Mouse (Mus musculus) A20 (cell line): ENCODE measurements around the gene Gm20695.

Source experiments
- DNase-seq: peaks from one replicate; pipeline ENCODE4 v3.0.0-alpha.2; 2011; ENCODE audit warnings: low read depth, low spot score

Gene Gm20695

DNA sequence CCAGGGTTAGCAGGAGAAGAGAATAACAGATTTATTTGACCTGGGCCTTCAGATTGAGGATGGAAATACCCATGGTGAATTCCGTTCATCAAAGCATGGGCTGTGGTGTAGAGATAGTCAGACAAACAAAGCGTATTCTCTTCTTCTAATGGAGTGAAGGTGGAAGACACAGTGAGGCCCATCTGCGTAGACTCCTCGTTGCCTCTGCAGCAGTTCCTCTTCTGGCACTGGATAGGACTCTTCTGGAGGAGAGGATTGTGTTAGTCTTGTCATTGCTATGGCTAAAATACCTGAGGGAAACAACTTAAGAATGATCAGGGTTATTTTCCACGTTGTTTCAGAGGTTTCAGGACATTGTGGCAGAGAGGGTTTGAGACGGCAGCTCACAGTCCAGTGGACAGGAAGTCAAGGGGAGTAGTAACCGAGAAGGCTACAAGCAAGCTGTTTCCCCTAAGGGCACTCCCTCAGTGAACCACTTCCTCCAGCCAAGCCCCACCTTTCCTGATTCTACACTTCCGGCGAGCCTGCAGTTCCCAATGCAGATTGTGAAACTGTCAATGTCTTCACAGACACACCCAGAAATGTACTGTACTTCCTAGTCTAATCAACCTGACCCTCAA is 10.8 kb downstream of the Gm20695 start:
- DNase-seq: peak; percentile 49

DNA sequence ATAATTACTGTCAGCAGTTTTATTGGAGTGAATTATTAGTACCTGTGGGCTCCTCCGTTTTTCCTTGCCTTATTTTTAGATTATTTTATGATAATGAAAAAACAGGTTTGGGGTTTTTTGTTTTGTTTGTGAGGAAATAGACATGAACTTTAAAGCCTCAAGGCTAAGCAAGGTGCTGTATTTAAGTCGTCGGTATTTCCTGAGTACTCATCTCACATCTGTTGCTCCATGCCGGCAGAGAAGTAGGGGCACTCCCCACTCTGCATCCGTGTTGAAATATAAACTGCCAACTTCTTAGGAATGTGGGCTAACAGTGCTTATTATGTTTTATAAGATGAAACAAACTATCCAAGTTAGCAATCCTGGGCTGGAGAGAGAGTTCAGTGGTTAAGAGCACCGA is 11.6 kb downstream of the Gm20695 start:
- DNase-seq: no peak

DNA sequence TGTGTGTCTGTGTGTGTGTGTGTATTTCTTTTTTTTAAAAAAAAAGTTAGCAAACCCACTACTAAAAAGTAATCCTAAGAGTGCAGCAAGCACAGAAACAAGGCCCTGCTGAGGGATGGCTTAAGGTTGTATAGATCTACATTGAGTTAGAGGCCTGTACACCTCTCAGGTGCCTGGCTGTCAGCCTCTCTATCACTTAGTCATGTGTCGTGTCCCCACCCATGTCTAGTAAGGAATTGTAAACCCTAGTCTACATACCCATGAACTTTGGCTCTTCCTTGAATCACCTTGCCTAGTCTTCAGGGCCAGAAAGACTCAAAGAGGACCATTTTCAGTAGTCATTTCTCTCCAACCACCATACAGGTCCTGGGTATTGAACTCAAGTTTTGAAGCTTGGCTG is 12.1 kb downstream of the Gm20695 start:
- DNase-seq: no peak

DNA sequence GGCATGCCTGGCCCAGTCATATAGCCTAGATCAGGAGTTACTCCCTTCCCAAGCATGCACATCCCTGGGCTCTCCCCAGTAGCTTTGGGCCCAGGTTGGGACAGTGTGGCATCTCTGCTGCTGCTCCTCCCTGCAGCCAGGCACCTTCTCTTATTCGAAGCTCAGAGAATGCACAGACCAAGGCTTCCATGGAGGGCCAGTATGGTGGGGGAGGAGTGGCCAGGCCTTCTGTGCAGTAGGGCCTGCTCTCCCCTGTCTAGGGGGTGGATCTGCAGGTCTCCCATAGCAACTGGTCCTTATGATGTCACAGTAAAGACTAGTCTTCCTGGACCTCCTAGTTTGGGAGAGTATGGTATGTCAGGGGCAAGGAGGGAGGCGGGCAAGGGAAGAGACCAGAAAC is 23.0 kb downstream of the Gm20695 start:
- DNase-seq: no peak

DNA sequence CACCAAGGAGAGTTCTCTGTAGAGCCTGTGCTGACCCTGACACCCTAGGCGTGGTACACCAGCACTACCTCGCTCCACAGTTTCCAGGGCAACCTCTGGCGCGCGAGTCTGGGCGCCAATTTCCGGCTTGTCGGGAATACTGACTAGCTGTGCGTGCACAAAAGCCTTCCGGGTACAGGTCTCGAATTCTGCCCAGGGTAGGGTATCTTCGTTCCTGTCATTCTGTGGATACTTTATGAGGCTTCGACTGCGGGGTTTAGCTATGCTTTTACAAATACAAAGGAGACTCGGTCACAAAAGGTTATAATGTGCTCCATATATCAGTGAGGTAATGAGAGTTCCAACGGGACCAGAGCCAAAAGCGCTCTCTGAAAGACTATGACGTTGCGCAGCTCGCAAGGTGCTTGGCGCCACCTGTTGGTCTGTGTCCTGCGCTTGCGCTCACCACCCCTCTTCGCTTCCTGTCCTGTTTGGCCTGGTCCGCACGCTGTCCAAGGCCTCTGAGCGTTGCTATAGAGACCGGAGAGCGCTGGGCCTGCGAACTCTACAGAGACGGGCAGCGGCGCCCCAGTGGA is 24.2 kb downstream of the Gm20695 start, which contains the start of the genes 1700037C18Rik and Cluap1:
1700037C18Rik (minus strand) TSS at position 153 of the 575 bp plus-strand sequence.
Cluap1 (plus strand) TSS at position 265 of the 575 bp plus-strand sequence.
- peak; percentile 97 for DNase-seq

DNA sequence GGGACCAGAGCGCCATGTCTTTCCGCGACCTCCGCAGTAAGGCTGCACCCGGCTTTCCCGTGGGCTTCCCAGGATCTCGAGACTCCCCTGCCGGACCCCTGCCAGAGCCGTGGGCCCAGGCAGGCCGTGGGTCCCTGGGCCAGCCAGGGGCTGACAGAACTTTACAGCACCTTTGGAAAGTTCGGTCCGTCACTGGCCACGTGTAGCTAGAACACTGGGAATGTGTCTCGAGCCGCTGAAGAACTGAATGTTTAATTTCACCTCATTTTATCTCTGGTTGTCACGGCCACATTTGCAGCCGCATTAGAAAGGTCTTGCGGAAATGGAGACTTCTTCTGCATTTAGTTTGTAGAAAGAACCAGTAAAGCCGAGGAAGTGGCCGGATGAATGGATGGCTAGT is 24.7 kb downstream of the Gm20695 start:
- DNase-seq: no peak

DNA sequence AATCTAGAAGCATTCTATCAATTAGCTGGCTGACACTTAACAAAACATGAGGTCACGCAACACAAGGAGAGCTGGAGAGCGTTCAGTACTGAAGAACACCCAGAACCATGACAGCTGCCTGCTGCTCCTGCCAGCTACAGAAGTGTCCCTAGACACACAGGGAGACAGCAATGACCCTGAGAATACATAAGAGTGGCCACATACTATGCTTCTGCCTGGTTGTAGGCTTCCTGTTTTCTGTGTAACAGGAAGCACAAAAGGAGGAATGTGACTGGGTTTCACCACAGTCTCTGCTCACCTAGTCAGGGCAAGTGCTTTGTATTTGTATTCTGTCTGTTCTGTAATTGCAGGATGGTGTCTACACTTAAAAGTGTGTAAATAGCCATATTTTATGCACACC is 36.3 kb downstream of the Gm20695 start:
- no peak for DNase-seq

DNA sequence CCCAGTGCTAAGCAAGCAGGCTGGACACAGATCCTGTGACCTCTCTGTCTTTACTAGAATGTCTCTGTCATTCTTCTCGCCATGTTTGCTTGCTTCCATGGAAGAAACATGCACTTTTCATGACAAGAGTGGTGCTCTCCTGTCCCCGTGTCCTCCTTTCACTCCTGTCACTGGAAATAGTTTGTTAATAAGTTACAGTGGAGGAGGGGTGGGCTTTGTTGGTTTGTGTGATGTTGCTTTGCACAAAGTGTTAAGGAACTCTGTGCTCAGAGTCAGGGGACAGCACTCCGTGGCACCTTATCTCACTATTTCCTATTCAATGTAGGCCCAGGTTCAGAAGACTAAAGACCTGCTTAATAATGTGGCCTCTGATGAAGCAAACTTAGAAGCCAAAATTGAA is 39.1 kb downstream of the Gm20695 start:
- DNase-seq: no peak

DNA sequence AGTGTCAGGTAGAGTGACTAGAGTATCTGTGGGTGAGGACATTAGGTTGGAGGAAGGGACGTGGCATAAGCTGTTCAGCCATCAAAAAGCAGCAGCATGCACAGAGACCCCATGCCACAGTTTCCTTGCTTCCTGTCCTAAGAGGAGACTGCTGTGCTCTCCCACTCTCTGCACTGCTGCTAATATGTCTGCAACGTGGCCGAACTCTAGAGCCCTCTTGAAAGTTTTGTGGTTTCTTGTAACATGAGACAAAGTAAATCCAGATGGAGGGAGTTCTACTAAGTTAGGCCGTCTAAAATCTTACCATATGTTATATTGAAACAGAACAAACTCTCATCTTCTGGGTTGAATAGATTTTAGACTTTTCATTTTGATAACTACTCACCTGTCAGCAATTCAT is 39.5 kb downstream of the Gm20695 start:
- no peak for DNase-seq

DNA sequence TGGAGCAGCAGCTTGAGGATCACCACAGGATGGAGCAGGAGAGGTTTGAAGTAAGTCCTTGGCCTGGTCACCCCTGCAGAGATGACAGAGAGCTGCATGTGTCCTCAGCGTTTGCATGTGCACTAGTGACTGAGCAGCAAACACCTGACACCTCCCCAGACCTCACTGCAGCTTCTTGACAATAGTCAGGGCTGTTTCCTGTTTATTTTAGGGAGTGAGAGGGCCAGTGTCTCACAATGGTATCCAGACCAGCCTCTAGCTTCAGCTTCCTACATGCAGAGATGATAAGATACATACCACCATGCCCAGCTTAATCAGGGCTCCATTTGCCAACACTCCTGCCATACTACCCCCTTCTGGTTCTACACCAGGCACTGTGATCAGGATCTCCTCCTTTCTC is 44.1 kb downstream of the Gm20695 start:
- DNase-seq: peak; percentile 64

DNA sequence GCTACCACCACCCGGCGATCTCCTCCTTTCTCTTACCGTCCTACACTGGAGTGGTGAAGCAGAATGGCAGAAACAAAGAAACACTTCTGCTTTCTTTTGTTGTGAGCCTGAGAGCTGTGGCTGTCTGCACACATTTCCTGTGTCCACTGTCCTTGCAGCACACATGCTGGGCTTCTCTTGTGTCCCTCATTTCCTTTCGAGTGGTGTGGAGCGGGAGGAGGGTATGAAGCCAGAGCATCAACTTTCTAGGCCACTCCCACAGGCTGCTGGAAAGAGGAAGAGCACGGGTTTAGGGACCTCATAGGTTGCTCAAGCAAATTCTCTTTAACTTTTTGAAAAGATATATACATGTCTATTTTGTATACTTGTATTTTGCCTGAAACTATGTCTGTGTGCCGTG is 44.7 kb downstream of the Gm20695 start:
- peak; percentile 51 for DNase-seq

DNA sequence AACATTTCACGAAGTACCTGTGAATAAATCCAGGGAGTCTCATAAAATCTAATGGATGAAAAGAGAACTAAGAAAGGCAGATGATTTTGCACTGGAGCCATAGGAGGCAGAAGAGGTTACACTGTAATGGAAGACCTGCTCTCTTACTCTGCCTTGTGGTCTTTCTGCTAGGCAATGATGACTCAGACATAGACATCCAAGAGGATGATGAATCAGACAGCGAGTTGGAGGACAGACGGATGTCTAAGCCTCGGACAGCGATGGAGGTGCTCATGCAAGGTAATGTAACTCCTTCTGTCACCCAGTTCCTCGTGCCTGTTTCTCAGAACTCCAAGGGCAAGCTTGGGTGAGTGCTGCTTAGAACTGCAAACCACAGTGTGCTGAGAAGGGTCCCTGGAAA is 49.1 kb downstream of the Gm20695 start:
- DNase-seq: no peak

DNA sequence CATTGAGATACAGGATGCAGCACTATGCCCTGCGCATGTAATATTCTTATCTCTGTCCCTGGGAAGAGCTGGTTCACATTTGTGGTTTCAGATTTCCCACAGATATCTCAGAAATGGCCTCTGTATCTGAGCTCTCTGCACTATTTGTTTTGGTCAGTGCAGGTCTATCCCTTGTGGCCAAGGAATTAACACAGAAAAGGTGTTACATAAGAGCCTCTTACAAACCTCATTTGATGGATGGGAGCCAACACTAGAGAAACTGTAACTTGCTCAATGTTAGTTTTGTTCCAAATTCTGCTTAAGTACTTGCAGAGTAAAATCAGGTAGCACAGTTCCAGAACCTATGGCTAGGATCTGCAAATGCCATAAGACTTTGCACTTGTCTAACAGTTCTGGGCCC is 49.6 kb downstream of the Gm20695 start:
- no peak for DNase-seq

DNA sequence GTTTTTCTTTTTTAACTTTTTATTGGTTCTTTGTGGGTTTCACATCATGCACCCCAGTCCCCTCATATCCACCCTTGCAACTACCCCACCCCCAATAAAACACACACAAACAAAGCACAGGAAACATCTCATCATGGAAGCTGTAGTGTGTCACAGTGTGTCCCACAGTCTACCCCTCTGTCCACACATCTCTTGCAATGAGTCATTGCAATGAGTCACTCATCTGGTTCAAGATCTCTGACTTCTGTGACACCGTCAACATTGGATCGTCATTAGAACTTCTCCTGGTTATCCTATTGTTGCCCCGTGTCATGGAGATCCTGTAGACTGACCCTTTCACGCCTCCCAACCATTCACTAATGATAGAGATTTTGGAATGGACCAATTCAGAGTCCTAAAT is 50.3 kb downstream of the Gm20695 start:
- no peak for DNase-seq

DNA sequence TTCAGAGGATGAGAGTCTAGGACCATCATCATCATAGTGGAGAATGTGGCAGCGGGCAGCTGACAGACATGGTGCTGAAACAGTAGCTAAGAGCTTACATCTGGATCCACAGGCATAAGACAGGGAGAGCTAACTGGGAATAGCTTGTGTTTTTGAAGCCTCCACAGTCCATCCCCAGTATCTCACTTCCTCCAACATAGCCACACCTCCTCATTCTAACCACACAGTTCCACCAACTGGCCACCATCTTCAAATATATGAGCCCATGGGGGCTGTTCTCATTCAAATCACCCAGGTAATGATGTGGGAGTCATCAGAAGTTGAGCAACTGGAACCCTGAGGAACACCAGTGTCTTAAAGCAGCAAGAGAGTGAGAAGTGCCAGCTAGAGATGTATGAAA is 66.7 kb downstream of the Gm20695 start:
- DNase-seq: peak; percentile 17

DNA sequence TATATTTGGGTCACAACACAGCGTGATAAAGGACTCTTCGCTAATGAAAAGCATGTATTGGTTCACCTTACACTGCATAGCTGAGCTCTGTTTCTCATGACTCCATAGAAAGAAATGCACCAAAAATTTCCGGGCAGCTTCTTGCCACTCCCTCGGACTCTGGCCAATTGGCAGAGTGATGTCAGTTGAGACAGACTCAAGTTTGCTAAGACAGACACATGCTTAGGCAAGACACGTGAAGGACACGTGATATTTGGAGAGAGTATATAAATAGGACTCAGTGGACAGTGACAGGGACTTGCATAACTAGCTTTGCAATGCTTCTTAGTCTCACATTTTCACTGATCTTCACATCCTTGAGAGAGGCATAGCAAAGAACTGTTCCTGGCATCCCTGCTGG is 71.9 kb downstream of the Gm20695 start:
- DNase-seq: no peak

DNA sequence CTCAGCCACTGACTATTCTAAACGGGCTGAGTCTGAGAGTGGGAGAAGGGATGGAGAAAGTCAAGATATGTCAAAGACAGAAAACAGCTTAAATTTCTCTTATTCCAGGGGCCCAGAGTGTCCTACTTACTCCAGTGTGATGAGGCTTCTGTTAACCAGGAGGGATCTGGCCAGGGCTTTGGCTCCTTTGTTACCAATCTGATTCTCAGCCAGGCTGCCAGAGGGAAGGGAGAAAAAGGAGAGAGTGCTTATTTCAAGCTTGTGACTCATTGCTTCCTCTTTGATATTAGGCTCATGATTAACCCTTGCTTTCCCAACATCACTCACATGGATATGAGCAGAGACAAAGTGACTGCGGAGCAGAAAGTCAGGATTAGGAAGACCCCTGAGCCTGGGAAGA is 74.8 kb downstream of the Gm20695 start:
- DNase-seq: no peak

DNA sequence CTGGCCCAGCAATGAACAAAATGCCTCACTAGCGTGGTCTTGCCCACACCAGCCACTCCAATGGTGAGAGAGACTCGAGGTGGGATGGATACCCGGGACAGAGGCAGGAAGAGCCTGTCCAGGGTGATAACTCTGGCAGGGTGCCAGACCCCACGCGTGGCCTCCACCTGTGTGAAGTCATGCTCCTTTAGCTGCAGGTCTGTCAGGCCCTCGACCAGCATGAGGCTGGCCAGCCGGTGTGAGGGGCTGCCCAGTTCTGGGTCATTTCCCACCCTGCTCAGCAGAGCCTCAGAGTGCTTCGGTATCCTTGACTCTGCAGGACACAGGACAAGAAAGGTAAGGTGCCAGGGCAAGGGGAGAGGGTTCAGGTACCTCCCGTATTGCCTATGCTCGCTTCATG is 80.5 kb downstream of the Gm20695 start:
- no peak for DNase-seq

DNA sequence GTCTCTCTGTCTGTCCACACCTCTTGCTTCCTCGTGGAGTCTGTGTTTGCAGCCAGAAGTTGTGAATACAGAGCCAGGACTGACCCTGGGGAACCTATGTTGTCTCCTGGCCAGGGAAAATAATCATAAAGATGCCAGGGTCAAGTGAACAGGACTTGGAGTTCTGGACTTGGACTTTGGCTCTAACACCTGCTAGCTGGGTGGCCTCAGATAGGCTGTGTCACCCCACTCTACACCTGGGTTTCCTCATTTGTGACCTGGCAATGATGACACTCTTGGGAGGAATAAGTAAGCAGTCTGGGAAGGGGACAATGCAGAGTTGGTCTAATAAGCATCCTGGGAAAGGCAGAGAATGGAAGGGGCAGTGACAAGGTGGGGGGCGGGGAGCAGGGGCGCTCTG is 81.1 kb downstream of the Gm20695 start:
- no peak for DNase-seq
